Comparison of ENCODE assay signal across 18 mouse cellular contexts in the genomic region with DNA sequence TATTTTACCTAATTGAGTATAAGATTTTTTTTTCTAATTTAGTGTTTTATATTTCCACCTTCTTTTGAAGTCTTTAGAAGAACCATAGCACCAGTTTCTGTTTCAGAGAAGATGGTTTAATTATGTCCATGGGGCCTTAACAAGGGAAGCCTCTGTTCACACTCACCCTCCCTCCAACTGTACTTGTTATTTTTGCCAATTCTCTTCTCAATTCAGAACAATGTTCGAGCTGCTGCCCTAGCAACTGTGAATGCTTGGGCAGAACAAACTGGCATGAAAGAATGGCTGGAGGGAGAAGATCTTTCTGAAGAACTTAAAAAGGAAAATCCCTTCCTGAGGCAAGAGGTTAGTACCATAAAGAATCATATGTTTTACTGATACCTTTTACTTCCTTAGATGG. TPM values are rescaled to one million over a fixed set of nuclear protein-coding genes. Genes with fewer than 3 reads are reported as not detected.
DNase-seq lines count a peak whose midpoint lies in the region; ATAC-seq and TF ChIP-seq lines count a peak whose summit lies in the region.
"Had no signal": no experiment of that assay in that cellular context is flagged by ENCODE, and none has a peak within 500 bp of the region (broad histone marks: within the 10 kb centered on the region; RNA-seq: fewer than 3 reads in every experiment).

No protein-coding gene starts in this region.

- 72% methylated on average over 1 of the region's 1 CpGs for WGBS in hindbrain, embryonic 16.5 days
- WGBS in hindbrain, embryonic 11.5 days = 88% methylated on average over 1 of the region's 1 CpGs
- 93% methylated on average over 1 of the region's 1 CpGs for WGBS in intestine, postnatal 0 days

- H3K36me3 ChIP-seq in hindbrain, embryonic 16.5 days (ENCODE audit: control insufficient read depth, insufficient read depth, low read length) = peaks cover 28% of the 10 kb centered on the region
- H3K36me3 ChIP-seq in hindbrain, embryonic 11.5 days (ENCODE audit: control insufficient read depth, insufficient read depth, low read length) = peaks cover 15% of the 10 kb centered on the region
- H3K36me3 ChIP-seq in intestine, postnatal 0 days (ENCODE audit: control insufficient read depth, insufficient read depth) = peaks cover 58% of the 10 kb centered on the region

- peak; percentile 4 for DNase-seq in cerebellum, adult 11 months
- DNase-seq in cerebellum, postnatal 25 days = no peak
- DNase-seq in hindbrain, embryonic 11.5 days (ENCODE audit: low spot score) = no peak
- peak; percentile 65 for DNase-seq in Muller cell, postnatal 12 days (ENCODE audit: inconsistent ontology term)
- peak; percentile 6 to 15 for DNase-seq in layer of hippocampus, postnatal 36 days
- DNase-seq in liver = no peak
- DNase-seq: adrenal gland, postnatal 10 days; heart, adult 2 months; heart, postnatal 14 days; kidney, postnatal 14 days; lung, embryonic 14.5 days; thymus, postnatal 25 days had no signal

- H3K27ac ChIP-seq in hindbrain, embryonic 16.5 days (ENCODE audit: low read depth, low read length) = no peak overlapping the region
- no peak overlapping the region for H3K27ac ChIP-seq in hindbrain, embryonic 11.5 days (ENCODE audit: low read depth, low read length)
- no peak overlapping the region for H3K27ac ChIP-seq in intestine, postnatal 0 days (ENCODE audit: low read depth, low read length)
- H3K27ac ChIP-seq: embryonic facial prominence, embryonic 13.5 days; heart, adult 2 months; intestine, embryonic 15.5 days; limb, embryonic 15.5 days; neural tube, embryonic 12.5 days had no signal

- TF ChIP-seq CTCF in intestine, postnatal 0 days (IDR thresholded peaks at IDR 0.05; ENCODE audit: low read depth) = no peak

- H3K4me2 ChIP-seq in hindbrain, embryonic 16.5 days (ENCODE audit: low read length) = no peak overlapping the region
- H3K4me2 ChIP-seq in hindbrain, embryonic 11.5 days (replicated peaks; ENCODE audit: low read depth, low read length) = no peak overlapping the region
- no peak overlapping the region for H3K4me2 ChIP-seq in intestine, postnatal 0 days (replicated peaks; ENCODE audit: low read depth)
- H3K4me2 ChIP-seq: embryonic facial prominence, embryonic 13.5 days; intestine, embryonic 15.5 days; limb, embryonic 15.5 days; lung, embryonic 14.5 days; neural tube, embryonic 12.5 days had no signal

- no peak overlapping the region for H3K9ac ChIP-seq in hindbrain, embryonic 16.5 days (ENCODE audit: low read depth, low read length)
- H3K9ac ChIP-seq in hindbrain, embryonic 11.5 days (ENCODE audit: low read depth, low read length) = no peak overlapping the region
- H3K9ac ChIP-seq in intestine, postnatal 0 days (ENCODE audit: low read depth, low read length) = no peak overlapping the region
- H3K9ac ChIP-seq: embryonic facial prominence, embryonic 13.5 days; intestine, embryonic 15.5 days; limb, embryonic 15.5 days; lung, embryonic 14.5 days; neural tube, embryonic 12.5 days had no signal

- H3K4me1 ChIP-seq in hindbrain, embryonic 16.5 days (ENCODE audit: control insufficient read depth, insufficient read depth, low read depth, low read length) = no peaks in the 10 kb centered on the region
- H3K4me1 ChIP-seq in hindbrain, embryonic 11.5 days (replicated peaks; ENCODE audit: control insufficient read depth, insufficient read depth, low read length) = no peaks in the 10 kb centered on the region
- no peaks in the 10 kb centered on the region for H3K4me1 ChIP-seq in intestine, postnatal 0 days (replicated peaks; ENCODE audit: control insufficient read depth, insufficient read depth, low read length)
- H3K4me1 ChIP-seq: embryonic facial prominence, embryonic 13.5 days; intestine, embryonic 15.5 days; limb, embryonic 15.5 days; neural tube, embryonic 12.5 days had no signal

- no peaks in the 10 kb centered on the region for H3K27me3 ChIP-seq in hindbrain, embryonic 16.5 days (replicated peaks; ENCODE audit: control insufficient read depth, insufficient read depth, low read length)
- H3K27me3 ChIP-seq in hindbrain, embryonic 11.5 days (ENCODE audit: control insufficient read depth, insufficient read depth, low read length) = no peaks in the 10 kb centered on the region
- no peaks in the 10 kb centered on the region for H3K27me3 ChIP-seq in intestine, postnatal 0 days (replicated peaks; ENCODE audit: control insufficient read depth, insufficient read depth, low read length)
- H3K27me3 ChIP-seq: embryonic facial prominence, embryonic 13.5 days; intestine, embryonic 15.5 days; limb, embryonic 15.5 days; neural tube, embryonic 12.5 days had no signal

- peak; percentile 64 for ATAC-seq in hindbrain, embryonic 16.5 days
- ATAC-seq in hindbrain, embryonic 11.5 days (ENCODE audit: low FRiP score) = no peak
- ATAC-seq in intestine, postnatal 0 days = no peak
- ATAC-seq: intestine, embryonic 15.5 days had no signal

- no peak overlapping the region for H3K4me3 ChIP-seq in hindbrain, embryonic 16.5 days (ENCODE audit: low read length)
- H3K4me3 ChIP-seq in hindbrain, embryonic 11.5 days (ENCODE audit: low read depth, low read length) = no peak overlapping the region
- no peak overlapping the region for H3K4me3 ChIP-seq in intestine, postnatal 0 days (ENCODE audit: low read depth, low read length)
- H3K4me3 ChIP-seq: embryonic facial prominence, embryonic 13.5 days; heart, adult 2 months; intestine, embryonic 15.5 days; limb, embryonic 15.5 days; neural tube, embryonic 12.5 days had no signal

- H3K9me3 ChIP-seq in hindbrain, embryonic 16.5 days (ENCODE audit: control insufficient read depth, low read length) = no peaks in the 10 kb centered on the region
- H3K9me3 ChIP-seq in hindbrain, embryonic 11.5 days (ENCODE audit: control insufficient read depth, low read length) = no peaks in the 10 kb centered on the region
- H3K9me3 ChIP-seq in intestine, postnatal 0 days (ENCODE audit: control insufficient read depth) = no peaks in the 10 kb centered on the region
- H3K9me3 ChIP-seq: embryonic facial prominence, embryonic 13.5 days; intestine, embryonic 15.5 days; limb, embryonic 15.5 days; neural tube, embryonic 12.5 days had no signal

RNA-seq across cellular contexts. Expression of gene Ckap5, which starts 54.3 kb away (rescaled TPM):
- 90.1 and 101 TPM in 2 replicates for polyA plus RNA-seq in hindbrain, embryonic 16.5 days (2015; fragmentation: Nextera tagmentation; extraction: Ambion mirVana)
- 132 and 171 TPM in 2 replicates for polyA plus RNA-seq in hindbrain, embryonic 11.5 days (2014; fragmentation: Nextera tagmentation; extraction: Ambion mirVana)
- 100 to 1,000 TPM; 119 to 125 TPM for total RNA-seq in layer of hippocampus, postnatal 36 days (2021)
- 17.0 and 19.3 TPM in 2 replicates for polyA plus RNA-seq in intestine, postnatal 0 days (2015; fragmentation: Nextera tagmentation; extraction: Ambion mirVana)

RNA-seq across cellular contexts. Expression of gene F2, which starts 55.3 kb away (rescaled TPM):
- polyA plus RNA-seq in hindbrain, embryonic 16.5 days (2015; fragmentation: Nextera tagmentation; extraction: Ambion mirVana) = 0.08 and 0.32 TPM in 2 replicates
- 0.27 and 0.29 TPM in 2 replicates for polyA plus RNA-seq in hindbrain, embryonic 11.5 days (2014; fragmentation: Nextera tagmentation; extraction: Ambion mirVana)
- under 1 TPM in 1 of 2 experiments, not detected in 1; 0.18 TPM for total RNA-seq in layer of hippocampus, postnatal 36 days (2021)
- 3.0 and 3.7 TPM in 2 replicates for polyA plus RNA-seq in intestine, postnatal 0 days (2015; fragmentation: Nextera tagmentation; extraction: Ambion mirVana)
- total RNA-seq: heart, adult 2 months had no signal
- polyA plus RNA-seq: heart, adult 2 months had no signal

Comparison
In these comparisons a context has a peak if more than half of its experiments do, and no peak if none do; other contexts are left out.
1. DNase-seq: peak in cerebellum, adult 11 months (single experiment), Muller cell, postnatal 12 days (single experiment) and layer of hippocampus, postnatal 36 days (2 of 2); none in cerebellum, postnatal 25 days (0 of 2), hindbrain, embryonic 11.5 days (single experiment) and liver (single experiment).